Mouse (Mus musculus) embryonic facial prominence, embryonic 13.5 days (tissue): ENCODE data around the gene L3mbtl1. TPM values are rescaled to one million over a fixed set of nuclear protein-coding genes. Genes with fewer than 3 reads are reported as not detected.
A peak's percentile ranks its signal among the peaks of the same experiment; 100 is the strongest.

ENCODE experiments used
- ATAC-seq: fragments of 200-750 bp; cut with Nextera tagmentation; 2 replicates; pipeline ENCODE4 v1.8.0; 2017; ENCODE audit warnings: low read depth; ENCODE audit not compliant: insufficient number of reproducible peaks, insufficient read depth, low FRiP score, low TSS enrichment
- H3K27ac ChIP-seq: fragments of 300-500 bp; sonication (generic); 2 replicates; pipeline ENCODE4 v1.5.1; 2015; ENCODE audit warnings: moderate library complexity, mild to moderate bottlenecking, inconsistent platforms
- H3K27me3 ChIP-seq: fragments of 300-500 bp; sonication (generic); 2 replicates; pipeline ENCODE4 v1.6.1; 2015; ENCODE audit warnings: mild to moderate bottlenecking, inconsistent platforms
- H3K36me3 ChIP-seq: fragments of 300-500 bp; sonication (generic); 2 replicates; pipeline ENCODE4 v1.6.1; 2015; ENCODE audit warnings: mild to moderate bottlenecking, inconsistent platforms
- H3K4me1 ChIP-seq: fragments of 300-500 bp; sonication (generic); 2 replicates; pipeline ENCODE4 v1.6.1; 2015; ENCODE audit warnings: inconsistent platforms
- H3K4me2 ChIP-seq: fragments of 300-500 bp; sonication (generic); 2 replicates; pipeline ENCODE4 v1.6.1; 2015; ENCODE audit warnings: moderate library complexity, mild to moderate bottlenecking, inconsistent platforms
- H3K4me3 ChIP-seq: fragments of 300-500 bp; sonication (generic); 2 replicates; pipeline ENCODE4 v1.5.1; 2015; ENCODE audit warnings: mild to moderate bottlenecking, inconsistent platforms
- H3K9ac ChIP-seq: fragments of 300-500 bp; sonication (generic); 2 replicates; pipeline ENCODE4 v1.6.1; 2015; ENCODE audit warnings: mild to moderate bottlenecking, inconsistent platforms
- H3K9me3 ChIP-seq: fragments of 300-500 bp; sonication (generic); 2 replicates; pipeline ENCODE4 v1.6.1; 2016; ENCODE audit warnings: inconsistent platforms
- WGBS: fragments of 180-500 bp; shearing (Covaris S2); methylation state at CpG from one replicate; pipeline ENCODE4 v1.1.7; 2015; ENCODE audit warnings: mixed read lengths; 5-methylcytosine and 5-hydroxymethylcytosine counted together
- polyA plus RNA-seq: library from polyadenylated mRNA; unstranded; fragments of >200 nt; fragmentation: Nextera tagmentation; extraction: Ambion mirVana; gene quantifications from 2 replicates; pipeline ENCODE4 v1.2.1, GENCODE M21; 2015

L3mbtl1 gene
- polyA plus RNA-seq, 1 experiment from 2014 or later = 0.13 TPM

- H3K4me3 ChIP-seq = no peak overlapping the region
- no peak overlapping the region for H3K27ac ChIP-seq
- peaks cover 21% of the 10 kb centered on the region for H3K4me1 ChIP-seq
- no peaks in the 10 kb centered on the region for H3K9me3 ChIP-seq
- H3K27me3 ChIP-seq = no peaks in the 10 kb centered on the region
- WGBS = 71% methylated on average over 11 of the region's 11 CpGs
- ATAC-seq = no peak
- H3K36me3 ChIP-seq = no peaks in the 10 kb centered on the region
- no peak overlapping the region for H3K4me2 ChIP-seq
- no peak overlapping the region for H3K9ac ChIP-seq
Measured at GRCm38 (mm10) chr2:162975157-162975775, 32.0 kb downstream of the L3mbtl1 start.

DNA sequence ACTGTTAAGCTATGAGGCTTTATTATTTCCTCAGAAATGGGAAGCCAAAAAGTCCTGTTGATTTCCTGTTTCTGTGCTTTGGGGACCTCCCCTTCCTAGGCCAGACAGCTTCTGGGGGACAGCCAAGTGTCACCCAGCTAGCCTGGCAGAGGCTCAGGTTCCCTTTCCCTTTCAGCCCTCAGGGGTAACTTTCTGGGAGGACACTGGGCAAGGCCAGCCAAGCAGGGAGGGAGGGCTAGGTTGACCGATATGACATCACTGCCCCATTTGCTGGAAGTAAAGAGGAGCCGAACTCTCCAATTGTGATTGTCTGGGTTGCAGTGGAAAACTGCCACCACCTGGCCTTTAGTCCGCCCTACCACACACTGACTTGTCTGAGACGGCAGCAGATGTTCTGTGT is 32.7 kb downstream of the L3mbtl1 start:
- no peak overlapping the region for H3K9ac ChIP-seq
- no peak overlapping the region for H3K4me2 ChIP-seq
- H3K36me3 ChIP-seq = no peaks in the 10 kb centered on the region
- no peak for ATAC-seq
- no peaks in the 10 kb centered on the region for H3K27me3 ChIP-seq
- WGBS = 65% methylated on average over 4 of the region's 4 CpGs
- no peak overlapping the region for H3K4me3 ChIP-seq
- no peak overlapping the region for H3K27ac ChIP-seq
- no peaks in the 10 kb centered on the region for H3K9me3 ChIP-seq
- H3K4me1 ChIP-seq = peaks cover 21% of the 10 kb centered on the region

DNA sequence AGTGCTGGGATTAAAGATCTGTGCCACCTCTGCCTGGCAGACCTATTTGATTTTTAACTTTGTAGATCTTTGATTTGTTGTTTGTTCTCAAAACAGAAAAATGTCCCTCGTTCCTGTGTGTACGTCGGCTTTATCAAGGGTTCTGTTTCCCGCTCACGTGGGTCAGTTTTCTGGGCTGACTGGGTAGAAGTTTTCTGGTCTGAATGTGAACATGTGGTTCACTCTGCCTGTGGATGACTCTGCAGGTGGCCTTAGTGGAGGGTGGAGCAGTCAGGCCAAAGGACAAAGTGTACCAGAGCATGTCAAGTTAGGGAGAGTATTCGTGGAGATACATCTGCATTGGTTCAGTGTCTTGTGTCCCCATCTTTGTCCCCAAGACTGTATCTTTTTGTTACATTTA is 41.1 kb downstream of the L3mbtl1 start:
- Histone ChIP-seq H3K4me2 (no peak overlapping the region), H3K9ac (no peak overlapping the region), H3K9me3 (no peaks in the 10 kb centered on the region), H3K36me3 (no peaks in the 10 kb centered on the region), H3K4me1 (no peaks in the 10 kb centered on the region), H3K27me3 (peaks cover 7% of the 10 kb centered on the region; the same call in 1 of the 2 replicates), H3K27ac (no peak overlapping the region), H3K4me3 (no peak overlapping the region)
- 87% methylated on average over 6 of the region's 6 CpGs for WGBS
- no peak for ATAC-seq

DNA sequence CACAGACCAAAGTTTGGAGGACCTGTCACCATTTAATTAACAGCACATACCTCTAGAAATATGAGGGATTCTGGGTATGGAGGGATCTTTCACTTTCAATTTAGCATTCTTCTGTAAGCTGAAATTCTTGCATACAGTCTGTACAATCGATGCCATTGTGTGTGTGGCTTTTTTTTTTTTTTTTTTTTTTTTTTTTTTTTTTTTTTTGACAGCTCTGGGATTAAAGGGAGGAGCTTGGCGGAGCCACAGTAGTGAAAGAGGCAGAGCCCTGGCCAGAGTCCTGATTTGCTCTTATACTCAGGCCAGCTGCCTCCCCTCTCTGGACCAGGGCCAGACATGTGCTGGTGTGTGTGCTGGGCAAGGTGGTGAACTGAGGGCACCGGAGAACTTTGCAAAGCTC is 42.7 kb downstream of the L3mbtl1 start:
- no peak overlapping the region for H3K9ac ChIP-seq
- H3K36me3 ChIP-seq = no peaks in the 10 kb centered on the region
- H3K27me3 ChIP-seq = peaks cover 7% of the 10 kb centered on the region; the same call in 1 of the 2 replicates
- H3K4me1 ChIP-seq = no peaks in the 10 kb centered on the region
- WGBS = 56% methylated on average over 3 of the region's 3 CpGs
- no peak overlapping the region for H3K4me3 ChIP-seq
- no peak overlapping the region for H3K4me2 ChIP-seq
- H3K9me3 ChIP-seq = no peaks in the 10 kb centered on the region
- H3K27ac ChIP-seq = no peak overlapping the region
- ATAC-seq = no peak

DNA sequence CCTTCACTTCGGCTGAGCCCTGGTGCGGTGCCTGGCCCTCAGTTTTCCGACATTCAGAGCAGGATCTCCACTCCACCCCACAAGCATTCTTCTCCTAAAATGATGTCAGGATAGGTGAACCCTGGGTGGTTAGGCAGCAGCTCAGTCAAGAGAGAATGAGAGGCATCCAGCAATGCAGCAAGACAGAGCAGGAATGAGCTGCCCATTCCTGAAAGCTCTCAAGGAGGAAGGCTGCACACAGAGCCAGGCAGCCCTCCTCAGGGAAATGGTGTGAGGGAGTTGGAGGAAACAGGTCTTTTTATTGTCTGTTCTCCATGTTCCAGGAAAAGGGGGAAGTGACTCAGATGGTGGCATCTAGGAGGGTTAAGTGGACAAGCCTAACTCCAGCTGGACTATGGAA is 43.5 kb downstream of the L3mbtl1 start:
- Histone ChIP-seq H3K4me1 (no peaks in the 10 kb centered on the region), H3K9ac (no peak overlapping the region)

DNA sequence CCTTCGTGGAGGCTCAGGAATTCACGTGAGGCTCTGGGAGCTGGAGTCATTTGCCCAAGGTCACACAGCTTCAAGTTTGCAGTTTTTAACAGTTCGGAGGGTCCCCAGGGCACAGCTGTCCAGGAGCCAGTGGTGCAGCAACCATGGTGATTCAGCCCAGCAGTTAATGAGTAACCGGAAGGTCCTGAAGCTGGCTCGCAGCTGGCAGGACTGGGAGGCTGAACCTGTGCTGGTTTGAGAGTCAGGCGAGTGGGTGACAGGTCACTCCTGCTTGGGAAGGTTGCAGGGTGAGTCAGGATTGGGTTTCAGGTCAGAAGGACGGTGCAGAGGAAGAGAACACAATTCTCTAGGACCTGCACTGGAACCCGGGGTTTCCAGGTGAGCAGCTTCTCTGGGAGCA is 43.9 kb downstream of the L3mbtl1 start, which contains the start of gene Sgk2:
TSS of gene Sgk2 (plus strand) at position 113 of the 400 bp plus-strand sequence.
- 58% methylated on average over 8 of the region's 8 CpGs for WGBS
- Histone ChIP-seq H3K4me1 (no peaks in the 10 kb centered on the region), H3K4me2 (no peak within 1 kb of the TSS), H3K9me3 (no peaks in the 10 kb centered on the region), H3K9ac (no peak within 1 kb of the TSS), H3K4me3 (no peak within 1 kb of the TSS), H3K27me3 (peaks cover 7% of the 10 kb centered on the region; the same call in 1 of the 2 replicates), H3K27ac (no peak within 1 kb of the TSS), H3K36me3 (no peaks in the 10 kb centered on the region)
- no peak for ATAC-seq

More for the DNA sequence above, 43.5 kb downstream of the L3mbtl1 start:
- no peak overlapping the region for H3K4me2 ChIP-seq
- WGBS = 83% methylated on average over 3 of the region's 3 CpGs
- H3K9me3 ChIP-seq = no peaks in the 10 kb centered on the region
- H3K27ac ChIP-seq = no peak overlapping the region
- ATAC-seq = no peak
- no peak overlapping the region for H3K4me3 ChIP-seq
- H3K27me3 ChIP-seq = peaks cover 7% of the 10 kb centered on the region; the same call in 1 of the 2 replicates
- H3K36me3 ChIP-seq = no peaks in the 10 kb centered on the region

DNA sequence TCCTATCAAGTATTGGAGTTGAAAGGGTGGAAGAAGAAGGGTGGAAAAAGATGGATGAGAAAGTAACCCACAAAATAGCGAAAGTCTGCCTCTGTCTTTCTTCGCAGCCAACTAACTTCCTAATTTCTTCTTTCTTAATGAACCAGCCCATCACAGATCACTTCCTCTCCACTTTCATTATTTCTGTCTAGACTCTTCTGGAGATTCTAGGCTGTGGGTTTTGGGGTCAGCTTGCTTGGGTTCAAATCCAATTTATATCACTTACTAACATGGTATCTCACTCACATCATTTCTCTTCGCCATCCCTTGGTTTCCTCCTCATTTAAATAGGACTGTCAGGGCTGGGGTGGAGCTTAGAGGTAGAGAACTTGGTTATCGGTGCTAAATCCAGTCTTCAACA is 45.0 kb downstream of the L3mbtl1 start:
- no peak overlapping the region for H3K4me3 ChIP-seq
- ATAC-seq = no peak
- no peak overlapping the region for H3K4me2 ChIP-seq
- H3K9me3 ChIP-seq = no peaks in the 10 kb centered on the region
- H3K27me3 ChIP-seq = peaks cover 7% of the 10 kb centered on the region; the same call in 1 of the 2 replicates
- no peaks in the 10 kb centered on the region for H3K36me3 ChIP-seq
- 88% methylated on average over 4 of the region's 4 CpGs for WGBS
- no peaks in the 10 kb centered on the region for H3K4me1 ChIP-seq
- H3K27ac ChIP-seq = no peak overlapping the region
- no peak overlapping the region for H3K9ac ChIP-seq

DNA sequence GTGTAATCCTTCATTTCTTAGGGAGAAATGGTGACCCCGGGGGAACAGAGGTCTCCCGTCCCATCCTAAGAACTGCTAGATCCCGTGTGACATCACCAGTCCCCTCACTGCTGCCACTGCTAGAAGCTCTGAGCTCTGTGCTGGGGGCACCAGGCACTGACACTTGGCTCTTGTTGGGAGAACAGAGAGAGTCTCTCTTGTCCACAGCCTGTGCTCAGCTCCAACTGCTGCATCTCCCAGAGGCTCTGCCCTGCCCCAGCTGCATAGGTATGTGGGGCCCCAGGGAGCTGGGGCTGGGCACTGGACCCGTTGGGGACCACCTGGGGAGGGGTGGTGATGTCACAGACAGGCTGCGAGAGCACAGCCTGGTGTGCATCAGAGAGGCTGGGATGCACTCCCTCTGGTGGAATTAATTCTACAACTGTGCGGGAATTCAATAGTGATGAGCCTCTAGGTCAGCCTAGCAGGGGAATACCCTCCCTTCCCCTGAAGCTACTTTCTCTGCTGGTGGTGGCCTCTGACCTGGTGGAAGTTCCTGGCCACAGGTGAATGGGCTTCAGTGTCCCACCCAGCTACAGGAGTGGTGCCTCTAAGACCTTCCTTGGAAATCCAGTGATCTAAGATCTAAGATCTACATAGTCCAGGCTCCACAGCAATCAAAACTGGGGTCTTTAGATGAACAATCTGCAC is 48.3 kb downstream of the L3mbtl1 start:
- H3K4me3 ChIP-seq = no peak overlapping the region
- WGBS = 30% methylated on average over 6 of the region's 6 CpGs
- ATAC-seq = peak; percentile 26; the same call in 1 of the 2 replicates
- no peak overlapping the region for H3K9ac ChIP-seq
- no peaks in the 10 kb centered on the region for H3K36me3 ChIP-seq
- no peak overlapping the region for H3K27ac ChIP-seq
- no peaks in the 10 kb centered on the region for H3K9me3 ChIP-seq
- H3K27me3 ChIP-seq = peaks cover 6% of the 10 kb centered on the region; the same call in 1 of the 2 replicates
- H3K4me1 ChIP-seq = no peaks in the 10 kb centered on the region
- H3K4me2 ChIP-seq = no peak overlapping the region

DNA sequence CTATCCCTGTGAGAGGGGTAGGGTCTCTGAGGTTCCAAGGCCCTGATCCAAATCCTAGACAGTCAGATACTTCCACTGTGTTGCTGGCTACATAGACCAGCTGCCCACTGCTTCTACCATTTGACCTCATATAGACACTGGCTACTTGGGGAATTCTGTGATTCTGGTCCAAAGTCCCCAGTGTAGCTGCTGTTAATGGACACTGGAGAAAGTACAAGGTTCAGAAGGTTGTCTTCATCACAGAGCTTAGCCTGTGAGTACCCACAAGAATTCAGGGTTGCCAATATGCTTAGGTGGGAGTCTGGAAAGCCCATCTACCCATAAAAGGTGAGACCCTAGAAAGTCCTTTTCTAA is 48.8 kb downstream of the L3mbtl1 start:
- H3K27ac ChIP-seq = no peak overlapping the region
- H3K4me2 ChIP-seq = no peak overlapping the region
- H3K36me3 ChIP-seq = no peaks in the 10 kb centered on the region
- no peaks in the 10 kb centered on the region for H3K4me1 ChIP-seq
- H3K9me3 ChIP-seq = no peaks in the 10 kb centered on the region
- 0 out of 2 replicates have a peak, but pooled peaks cover 1% of the 10 kb centered on the region for H3K27me3 ChIP-seq
- no peak overlapping the region for H3K4me3 ChIP-seq
- no peak for ATAC-seq
- no peak overlapping the region for H3K9ac ChIP-seq

DNA sequence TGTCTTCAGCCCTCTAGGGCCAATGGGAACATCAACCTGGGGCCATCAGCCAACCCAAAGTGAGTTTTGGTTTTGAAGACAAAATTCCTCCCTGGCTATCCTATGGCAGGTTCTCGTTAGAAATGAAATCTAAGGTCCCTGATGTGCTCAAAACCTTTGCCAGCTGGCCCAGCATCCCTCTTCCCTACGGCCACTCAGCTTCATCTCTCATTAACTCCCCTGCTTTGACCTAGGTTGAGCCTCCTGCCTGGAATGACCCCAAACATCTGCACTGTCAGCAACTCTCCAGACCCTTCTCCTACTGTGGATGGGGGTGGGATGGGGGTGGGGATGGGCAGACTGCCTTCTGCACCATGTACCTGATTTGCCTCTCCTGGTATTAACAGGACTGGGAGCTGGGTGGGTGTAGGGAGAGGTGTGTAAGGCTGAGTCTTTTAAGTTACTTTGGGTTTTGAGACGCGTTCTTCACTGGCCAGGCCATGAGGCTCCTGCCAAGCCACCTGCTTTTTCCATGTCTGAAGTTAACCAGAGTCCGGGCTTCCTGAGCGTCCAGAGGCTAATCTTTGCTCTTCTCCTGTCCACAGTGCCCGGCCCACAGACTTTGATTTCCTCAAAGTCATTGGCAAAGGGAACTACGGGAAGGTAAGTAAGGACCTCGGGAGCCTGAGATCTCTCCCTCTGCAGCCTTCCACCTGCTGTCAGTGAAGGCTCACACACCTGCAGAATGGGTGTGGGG is 50.8 kb downstream of the L3mbtl1 start:
- H3K4me1 ChIP-seq = peaks cover 3% of the 10 kb centered on the region; the same call in 1 of the 2 replicates
- no peaks in the 10 kb centered on the region for H3K36me3 ChIP-seq
- no peak overlapping the region for H3K4me3 ChIP-seq
- no peak overlapping the region for H3K27ac ChIP-seq
- no peak overlapping the region for H3K9ac ChIP-seq
- ATAC-seq = no peak
- 81% methylated on average over 9 of the region's 9 CpGs for WGBS
- no peak overlapping the region for H3K4me2 ChIP-seq
- H3K9me3 ChIP-seq = no peaks in the 10 kb centered on the region
- no peaks in the 10 kb centered on the region for H3K27me3 ChIP-seq

- Histone ChIP-seq H3K4me2 (peak overlapping the region; percentile 52), H3K9me3 (no peaks in the 10 kb centered on the region), H3K27ac (no peak overlapping the region), H3K4me3 (peak overlapping the region; percentile 23), H3K27me3 (no peaks in the 10 kb centered on the region), H3K9ac (no peak overlapping the region), H3K36me3 (no peaks in the 10 kb centered on the region), H3K4me1 (peaks cover 3% of the 10 kb centered on the region; the same call in 1 of the 2 replicates)
- 36% methylated on average over 18 of the region's 18 CpGs for WGBS
- ATAC-seq = 0 out of 2 replicates have a peak, but pooled peaks have one; percentile 45
Measured at GRCm38 (mm10) chr2:162998528-162999230, 55.4 kb downstream of the L3mbtl1 start.
